Mouse (Mus musculus) left cerebral cortex, postnatal 36 days (tissue): ENCODE measurements around the gene BC004004. TPM values are rescaled to one million over a fixed set of nuclear protein-coding genes. Genes with fewer than 3 reads are reported as not detected.
"Not testable (repeated sequence)": the region's sequence is repeated elsewhere in the genome, so short reads cannot be mapped to it uniquely, and the experiment has no call there.

Source experiments
- DNase-seq, 2 experiments: peaks; one replicate each; pipeline ENCODE4 v3.0.0; 2021 to 2022; ENCODE audit warnings: low spot score in 2 of 2, mixed read lengths in 1 of 2
- intact Hi-C: fragments of 180-260 bp; cut with DNase I; formaldehyde crosslinking; loops from one replicate; pipeline ENCODE4 v1.15.1; 2025
- total RNA-seq, 2 experiments: library from RNA; stranded (reverse); gene quantifications; 2 replicates each; pipeline ENCODE4 v1.2.3; 2021

The BC004004 gene
- total RNA-seq, 2 experiments from 2014 or later, result 78.1 to 94.7 TPM

GRCm38 (mm10) chr17:29339170-29339768, 70.7 kb downstream of the BC004004 start:
- intact Hi-C loops, result no loop called here
- DNase-seq, result no peak

GRCm38 (mm10) chr17:29340406-29341261, 72.0 kb downstream of the BC004004 start:
- DNase-seq, result no peak
- intact Hi-C loops, result no loop called here

- intact Hi-C loops, result no loop called here
- DNase-seq, result no peak
Observed at GRCm38 (mm10) chr17:29341591-29342003, 73.0 kb downstream of the BC004004 start.

GRCm38 (mm10) chr17:29342010-29342910, 73.7 kb downstream of the BC004004 start:
- intact Hi-C loops, result no loop called here
- DNase-seq, result no peak

GRCm38 (mm10) chr17:29343241-29343640, 74.7 kb downstream of the BC004004 start:
- DNase-seq, result no peak
- intact Hi-C loops, result no loop called here

GRCm38 (mm10) chr17:29345272-29345671, 76.7 kb downstream of the BC004004 start:
- DNase-seq, result no peak
- intact Hi-C loops, result no loop called here

GRCm38 (mm10) chr17:29346496-29347125, 78.0 kb downstream of the BC004004 start:
- intact Hi-C loops, result no loop called here
- peak; percentile 63 to 71 for DNase-seq

- DNase-seq, result no peak
- intact Hi-C loops, result no loop called here
Observed at GRCm38 (mm10) chr17:29347126-29347644, 78.6 kb downstream of the BC004004 start.

- peak; percentile 96 to 98 for DNase-seq
Observed at GRCm38 (mm10) chr17:29347645-29348256, 79.2 kb downstream of the BC004004 start, which contains the start of gene Mtch1. Gene Mtch1 (minus strand): TSS chr17:29347934.

GRCm38 (mm10) chr17:29348996-29349395, 80.4 kb downstream of the BC004004 start:
- intact Hi-C loops, result no loop called here
- DNase-seq, result no peak

More at GRCm38 (mm10) chr17:29347645-29348256, 79.2 kb downstream of the BC004004 start, which contains the start of gene Mtch1:
- intact Hi-C loops, result no loop called here

- intact Hi-C loops, result not testable (repeated sequence)
Observed at GRCm38 (mm10) chr17:29351056-29351455, 82.5 kb downstream of the BC004004 start.

GRCm38 (mm10) chr17:29355461-29355840, 86.9 kb downstream of the BC004004 start:
- DNase-seq, result no peak
- intact Hi-C loops, result loop anchor here (5.0 kb wide), 1 partner anchor 88 kb away; the partner anchor contains the start of gene BC004004

More at GRCm38 (mm10) chr17:29351056-29351455, 82.5 kb downstream of the BC004004 start:
- DNase-seq, result not testable (repeated sequence)

GRCm38 (mm10) chr17:29355841-29356478, 87.4 kb downstream of the BC004004 start:
- intact Hi-C loops, result loop anchor here (5.0 kb wide), 1 partner anchor 89 kb away; the partner anchor contains the start of gene BC004004
- no peak for DNase-seq

GRCm38 (mm10) chr17:29356479-29356856, 87.9 kb downstream of the BC004004 start:
- intact Hi-C loops, result loop anchor here (5.0 kb wide), 1 partner anchor 89 kb away; the partner anchor contains the start of gene BC004004
- peak in 1 of 2 experiments; percentile 38 for DNase-seq

GRCm38 (mm10) chr17:29356882-29357281, 88.3 kb downstream of the BC004004 start:
- DNase-seq, result no peak
- intact Hi-C loops, result loop anchor here (5.0 kb wide), 1 partner anchor 90 kb away; the partner anchor contains the start of gene BC004004

- intact Hi-C loops, result loop anchor here (5.0 kb wide), 1 partner anchor 92 kb away; the partner anchor contains the start of gene BC004004
- no peak for DNase-seq
Observed at GRCm38 (mm10) chr17:29358928-29359327, 90.3 kb downstream of the BC004004 start.

GRCm38 (mm10) chr17:29360761-29361221, 92.2 kb downstream of the BC004004 start, which contains the start of gene Fgd2:
Gene Fgd2 (plus strand): TSS chr17:29360914.
- no peak for DNase-seq
- intact Hi-C loops, result loop anchor here (5.0 kb wide), 1 partner anchor 43 kb away; the partner anchor contains the start of gene Pi16
